In the genomic region with DNA sequence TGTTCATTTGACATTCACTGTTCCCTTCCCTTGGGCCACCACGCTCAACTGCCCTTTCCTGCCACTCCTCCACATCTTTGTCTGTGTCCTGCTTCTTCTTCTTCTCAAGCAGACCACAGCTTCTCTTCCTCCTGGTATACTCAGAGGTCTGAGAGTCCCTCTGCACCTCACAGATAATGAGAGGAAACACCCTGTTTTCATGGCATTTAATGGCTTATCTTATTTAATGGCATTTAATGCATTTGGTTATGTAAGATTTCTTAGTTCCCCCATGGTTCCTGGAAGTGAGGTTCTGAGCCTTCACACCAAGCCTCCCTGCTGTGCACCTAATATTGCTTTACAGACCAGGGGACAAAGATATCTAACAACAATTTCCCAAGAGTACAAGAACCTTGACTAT, we compare ENCODE assay signal across 17 mouse cellular contexts.
DNase-seq lines count a peak whose midpoint lies in the region; ATAC-seq and TF ChIP-seq lines count a peak whose summit lies in the region.
"Had no signal": no experiment of that assay in that cellular context is flagged by ENCODE, and none has a peak within 500 bp of the region (broad histone marks: within the 10 kb centered on the region; RNA-seq: fewer than 3 reads in every experiment).

No protein-coding gene starts in this region.

- peak overlapping the region; percentile 21; the same call in 1 of the 2 replicates for H3K9ac ChIP-seq in liver, embryonic 14.5 days (replicated peaks)
- H3K9ac ChIP-seq in intestine, embryonic 16.5 days (ENCODE audit: low read depth, low read length) = no peak overlapping the region
- H3K9ac ChIP-seq: forebrain, embryonic 15.5 days; hindbrain, embryonic 12.5 days had no signal

- TF ChIP-seq CTCF in liver, embryonic 14.5 days (IDR thresholded peaks at IDR 0.05; ENCODE audit: low read depth) = no peak
- TF ChIP-seq CTCF in lung, adult 2 months (IDR thresholded peaks at IDR 0.05; ENCODE audit: insufficient read depth, low read length) = no peak

- H3K9me3 ChIP-seq in liver, embryonic 14.5 days (ENCODE audit: control insufficient read depth, low read length) = no peaks in the 10 kb centered on the region
- H3K9me3 ChIP-seq in intestine, embryonic 16.5 days (ENCODE audit: control insufficient read depth, low read length) = no peaks in the 10 kb centered on the region
- H3K9me3 ChIP-seq: embryonic facial prominence, embryonic 10.5 days; forebrain, embryonic 15.5 days; hindbrain, embryonic 12.5 days had no signal

- no peak for TF ChIP-seq POLR2A in lung, adult 2 months (IDR thresholded peaks at IDR 0.05; ENCODE audit: borderline replicate concordance, extremely low read depth, low read depth, low read length)

- H3K27ac ChIP-seq in liver, embryonic 14.5 days = peak overlapping the region; percentile 69
- no peak overlapping the region for H3K27ac ChIP-seq in intestine, embryonic 16.5 days (ENCODE audit: low read length)
- H3K27ac ChIP-seq: embryonic facial prominence, embryonic 10.5 days; forebrain, embryonic 15.5 days; hindbrain, embryonic 12.5 days had no signal

- 19% methylated on average over 1 of the region's 1 CpGs for WGBS in liver, embryonic 14.5 days (ENCODE audit: insufficient replicate concordance)
- WGBS in intestine, embryonic 16.5 days = 76% methylated on average over 1 of the region's 1 CpGs
- WGBS in lung, adult 2 months = 30% methylated on average over 1 of the region's 1 CpGs

- no peak overlapping the region for H3K4me3 ChIP-seq in liver, embryonic 14.5 days (ENCODE audit: insufficient read depth in 1 of 2, low read depth in 2 of 2, low read length in 2 of 2)
- no peak overlapping the region for H3K4me3 ChIP-seq in intestine, embryonic 16.5 days (ENCODE audit: low read length)
- no peak overlapping the region for H3K4me3 ChIP-seq in lung, adult 2 months (replicated peaks; ENCODE audit: extremely low read depth, low read depth, low read length)
- H3K4me3 ChIP-seq: embryonic facial prominence, embryonic 10.5 days; forebrain, embryonic 15.5 days; hindbrain, embryonic 12.5 days had no signal

- DNase-seq in MEL-GATA-1-ER (ENCODE audit: extremely low read depth, low read depth) (peak; percentile 95), liver (peak; percentile 25)
- peak; percentile 38 to 66 (median 45) for DNase-seq in liver, embryonic 14.5 days (ENCODE audit: low read depth in 3 of 3, low spot score in 3 of 3)
- DNase-seq in left cerebral cortex, postnatal 4 days = no peak
- no peak for DNase-seq in lung, adult 2 months
- DNase-seq: adrenal gland, postnatal 14 days; cerebellum, adult 2 months; cerebellum, postnatal 10 days; gastrocnemius, postnatal 36 days; heart, adult 11 months; heart, postnatal 10 days; heart, postnatal 4 days had no signal

- peaks cover 33 to 36% of the 10 kb centered on the region in 2 experiments for H3K4me1 ChIP-seq in liver, embryonic 14.5 days (replicated peaks; ENCODE audit: control insufficient read depth in 2 of 2, insufficient read depth in 2 of 2, low read length in 1 of 2)
- H3K4me1 ChIP-seq in intestine, embryonic 16.5 days (ENCODE audit: control insufficient read depth, insufficient read depth, low read length) = no peaks in the 10 kb centered on the region
- H3K4me1 ChIP-seq in lung, adult 2 months (ENCODE audit: control insufficient read depth, insufficient read depth, low read length) = no peaks in the 10 kb centered on the region
- H3K4me1 ChIP-seq: forebrain, embryonic 15.5 days; hindbrain, embryonic 12.5 days had no signal

- TF ChIP-seq EP300 in liver, embryonic 14.5 days (IDR thresholded peaks at IDR 0.05; ENCODE audit: low read depth) = peak; percentile 78

- H3K27me3 ChIP-seq in liver, embryonic 14.5 days (ENCODE audit: control insufficient read depth, insufficient read depth, low read length) = no peaks in the 10 kb centered on the region
- no peaks in the 10 kb centered on the region for H3K27me3 ChIP-seq in intestine, embryonic 16.5 days (replicated peaks; ENCODE audit: control insufficient read depth, insufficient read depth, low read length)
- H3K27me3 ChIP-seq: forebrain, embryonic 15.5 days; hindbrain, embryonic 12.5 days had no signal

- intact Hi-C loops in left cerebral cortex, postnatal 4 days (cut with DNase I) = no loop called here

- no peaks in the 10 kb centered on the region for H3K36me3 ChIP-seq in liver, embryonic 14.5 days (replicated peaks; ENCODE audit: control insufficient read depth, insufficient read depth, low read depth)
- H3K36me3 ChIP-seq in intestine, embryonic 16.5 days (ENCODE audit: control insufficient read depth, insufficient read depth, low read length) = no peaks in the 10 kb centered on the region
- H3K36me3 ChIP-seq: embryonic facial prominence, embryonic 10.5 days; forebrain, embryonic 15.5 days; hindbrain, embryonic 12.5 days had no signal

- H3K4me2 ChIP-seq in liver, embryonic 14.5 days (ENCODE audit: low read depth) = peak overlapping the region; percentile 53
- no peak overlapping the region for H3K4me2 ChIP-seq in intestine, embryonic 16.5 days (ENCODE audit: low read depth, low read length)
- H3K4me2 ChIP-seq: forebrain, embryonic 15.5 days; hindbrain, embryonic 12.5 days had no signal

- ATAC-seq in liver, embryonic 14.5 days (ENCODE audit: insufficient read depth) = peak; percentile 84
- ATAC-seq in intestine, embryonic 16.5 days = no peak
- ATAC-seq: forebrain, embryonic 15.5 days; hindbrain, embryonic 16.5 days had no signal

Comparison
In these comparisons a context has a peak if more than half of its experiments do, and no peak if none do; other contexts are left out.
1. DNase-seq: peak in MEL-GATA-1-ER (single experiment), liver (single experiment) and liver, embryonic 14.5 days (3 of 3); none in left cerebral cortex, postnatal 4 days (single experiment) and lung, adult 2 months (single experiment).